Mouse (Mus musculus): Measurements from ENCODE around the gene Gm10663. TPM values are rescaled to one million over a fixed set of nuclear protein-coding genes. Genes with fewer than 3 reads are reported as not detected.

The Gm10663 gene
- polyA plus RNA-seq, 1 experiment from 2014 or later: not detected

GRCm38 (mm10) chr8:65107936-65108718, 33.3 kb downstream of the Gm10663 start:
- H3K9me3 ChIP-seq (ENCODE audit: control insufficient read depth, low read length): no peaks in the 10 kb centered on the region
- 90% methylated on average over 25 of the region's 25 CpGs for WGBS

GRCm38 (mm10) chr8:65108936-65109335, 34.1 kb downstream of the Gm10663 start:
- 62% methylated on average over 6 of the region's 6 CpGs for WGBS
- H3K4me2 ChIP-seq (ENCODE audit: low read length): no peak overlapping the region
- no peak overlapping the region for H3K4me3 ChIP-seq (ENCODE audit: control insufficient read depth in 1 of 2, insufficient read depth in 1 of 2, low read depth in 1 of 2, low read length in 2 of 2)
- no peaks in the 10 kb centered on the region for H3K27me3 ChIP-seq (ENCODE audit: control insufficient read depth, insufficient read depth, low read length)
- no peaks in the 10 kb centered on the region for H3K4me1 ChIP-seq (ENCODE audit: control insufficient read depth in 2 of 2, insufficient read depth in 2 of 2, low read length in 2 of 2)
- H3K9ac ChIP-seq (ENCODE audit: low read length): no peak overlapping the region
- no peaks in the 10 kb centered on the region for H3K9me3 ChIP-seq (ENCODE audit: control insufficient read depth, low read length)
- no peak overlapping the region for H3K27ac ChIP-seq (replicated peaks in 1 of 2; ENCODE audit: control insufficient read depth in 1 of 2, insufficient read depth in 1 of 2, low read depth in 2 of 2, low read length in 2 of 2)
- no peak for ATAC-seq (ENCODE audit: insufficient number of reproducible peaks, insufficient read depth, low FRiP score, low read depth)
- no peaks in the 10 kb centered on the region for H3K36me3 ChIP-seq (ENCODE audit: control insufficient read depth, insufficient read depth, low read length)

More at GRCm38 (mm10) chr8:65107936-65108718, 33.3 kb downstream of the Gm10663 start:
- Histone ChIP-seq H3K4me3 (ENCODE audit: control insufficient read depth in 1 of 2, insufficient read depth in 1 of 2, low read depth in 1 of 2, low read length in 2 of 2) (no peak overlapping the region), H3K27me3 (ENCODE audit: control insufficient read depth, insufficient read depth, low read length) (no peaks in the 10 kb centered on the region), H3K4me1 (ENCODE audit: control insufficient read depth in 2 of 2, insufficient read depth in 2 of 2, low read length in 2 of 2) (no peaks in the 10 kb centered on the region), H3K27ac (replicated peaks in 1 of 2; ENCODE audit: control insufficient read depth in 1 of 2, insufficient read depth in 1 of 2, low read depth in 2 of 2, low read length in 2 of 2) (no peak overlapping the region), H3K4me2 (ENCODE audit: low read length) (no peak overlapping the region), H3K36me3 (ENCODE audit: control insufficient read depth, insufficient read depth, low read length) (no peaks in the 10 kb centered on the region), H3K9ac (ENCODE audit: low read length) (no peak overlapping the region)
- ATAC-seq (ENCODE audit: insufficient number of reproducible peaks, insufficient read depth, low FRiP score, low read depth): no peak

DNA sequence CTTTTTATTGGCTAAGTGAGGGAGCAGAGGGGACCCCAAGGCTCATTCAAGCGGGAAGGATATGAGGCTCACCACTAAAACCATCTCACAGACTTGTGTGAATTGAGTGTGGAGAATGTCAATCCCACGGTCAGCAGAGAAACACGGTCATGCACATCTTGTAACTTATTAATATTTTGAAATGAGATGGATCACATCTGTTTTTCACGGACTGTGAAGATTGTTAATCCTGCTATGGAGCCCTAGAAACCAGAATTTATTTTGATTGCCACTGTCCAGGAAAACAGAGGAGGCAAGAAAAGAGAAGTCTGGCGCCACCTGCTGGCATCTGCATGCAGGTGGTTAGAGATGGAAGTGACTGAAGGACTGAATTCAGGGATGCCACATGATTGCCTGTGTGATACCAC, 35.5 kb downstream of the Gm10663 start:
- H3K27me3 ChIP-seq (ENCODE audit: control insufficient read depth, insufficient read depth, low read length): no peaks in the 10 kb centered on the region
- H3K9ac ChIP-seq (ENCODE audit: low read length): no peak overlapping the region
- no peak overlapping the region for H3K4me2 ChIP-seq (ENCODE audit: low read length)
- no peak; the same call in 1 of the 2 replicates for ATAC-seq (ENCODE audit: insufficient number of reproducible peaks, insufficient read depth, low FRiP score, low read depth)
- no peaks in the 10 kb centered on the region for H3K36me3 ChIP-seq (ENCODE audit: control insufficient read depth, insufficient read depth, low read length)
- H3K9me3 ChIP-seq (ENCODE audit: control insufficient read depth, low read length): no peaks in the 10 kb centered on the region
- H3K27ac ChIP-seq (replicated peaks in 1 of 2; ENCODE audit: control insufficient read depth in 1 of 2, insufficient read depth in 1 of 2, low read depth in 2 of 2, low read length in 2 of 2): no peak overlapping the region
- H3K4me1 ChIP-seq (ENCODE audit: control insufficient read depth in 2 of 2, insufficient read depth in 2 of 2, low read length in 2 of 2): no peaks in the 10 kb centered on the region
- H3K4me3 ChIP-seq (ENCODE audit: control insufficient read depth in 1 of 2, insufficient read depth in 1 of 2, low read depth in 1 of 2, low read length in 2 of 2): no peak overlapping the region
- 39% methylated on average over 5 of the region's 5 CpGs for WGBS

DNA sequence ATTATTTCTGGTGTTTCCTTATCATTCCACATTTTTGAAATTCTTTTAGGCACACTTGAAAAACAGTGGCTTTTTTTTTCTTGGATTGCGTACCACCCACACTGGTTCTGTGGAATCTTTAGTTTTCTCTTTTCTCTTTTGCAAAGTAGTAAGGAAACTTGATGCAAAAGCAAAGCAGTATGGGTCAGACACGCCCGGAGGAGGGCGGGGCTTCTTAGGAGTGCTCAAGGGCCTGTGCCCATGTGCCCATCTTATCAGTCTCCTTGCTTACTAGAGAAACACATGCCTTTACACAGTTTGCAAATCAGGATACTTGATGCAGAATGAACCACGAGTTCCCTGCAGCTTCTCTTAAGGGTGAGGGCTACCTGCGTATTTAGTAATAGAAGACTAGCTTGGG, 37.3 kb downstream of the Gm10663 start:
- no peaks in the 10 kb centered on the region for H3K27me3 ChIP-seq (ENCODE audit: control insufficient read depth, insufficient read depth, low read length)
- no peaks in the 10 kb centered on the region for H3K4me1 ChIP-seq (ENCODE audit: control insufficient read depth in 2 of 2, insufficient read depth in 2 of 2, low read length in 2 of 2)
- no peaks in the 10 kb centered on the region for H3K9me3 ChIP-seq (ENCODE audit: control insufficient read depth, low read length)
- no peak overlapping the region for H3K4me3 ChIP-seq (ENCODE audit: control insufficient read depth in 1 of 2, insufficient read depth in 1 of 2, low read depth in 1 of 2, low read length in 2 of 2)
- H3K27ac ChIP-seq (replicated peaks in 1 of 2; ENCODE audit: control insufficient read depth in 1 of 2, insufficient read depth in 1 of 2, low read depth in 2 of 2, low read length in 2 of 2): no peak overlapping the region
- H3K4me2 ChIP-seq (ENCODE audit: low read length): no peak overlapping the region
- 54% methylated on average over 6 of the region's 6 CpGs for WGBS
- no peaks in the 10 kb centered on the region for H3K36me3 ChIP-seq (ENCODE audit: control insufficient read depth, insufficient read depth, low read length)
- ATAC-seq (ENCODE audit: insufficient number of reproducible peaks, insufficient read depth, low FRiP score, low read depth): no peak
- no peak overlapping the region for H3K9ac ChIP-seq (ENCODE audit: low read length)

DNA sequence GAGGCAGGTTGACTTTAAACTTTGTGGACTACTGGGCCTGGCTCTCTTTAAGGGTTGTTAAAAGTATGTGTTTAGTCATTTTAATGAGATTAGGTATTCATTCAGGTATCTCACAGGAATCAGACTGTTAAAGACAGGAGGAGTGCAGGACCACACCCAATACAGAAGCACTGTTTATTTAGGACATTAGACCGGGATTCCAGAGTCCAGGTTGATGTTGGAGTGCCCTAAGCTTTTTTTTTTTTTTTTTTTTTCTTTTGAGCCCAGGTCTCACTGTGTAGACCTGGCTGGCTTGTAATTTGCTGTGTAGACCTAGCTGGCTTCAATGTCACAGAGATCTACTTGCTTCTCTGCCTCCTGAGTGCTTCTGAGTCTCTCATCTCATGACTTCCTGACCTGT, 51.2 kb downstream of the Gm10663 start:
- no peaks in the 10 kb centered on the region for H3K27me3 ChIP-seq (ENCODE audit: control insufficient read depth, insufficient read depth, low read length)
- H3K4me2 ChIP-seq (ENCODE audit: low read length): no peak overlapping the region
- no peak for ATAC-seq (ENCODE audit: insufficient number of reproducible peaks, insufficient read depth, low FRiP score, low read depth)
- H3K4me3 ChIP-seq (ENCODE audit: control insufficient read depth in 1 of 2, insufficient read depth in 1 of 2, low read depth in 1 of 2, low read length in 2 of 2): no peak overlapping the region
- H3K36me3 ChIP-seq (ENCODE audit: control insufficient read depth, insufficient read depth, low read length): no peaks in the 10 kb centered on the region
- H3K4me1 ChIP-seq (ENCODE audit: control insufficient read depth in 2 of 2, insufficient read depth in 2 of 2, low read length in 2 of 2): no peaks in the 10 kb centered on the region
- 71% methylated on average over 1 of the region's 1 CpGs for WGBS
- no peak overlapping the region for H3K9ac ChIP-seq (ENCODE audit: low read length)
- H3K9me3 ChIP-seq (ENCODE audit: control insufficient read depth, low read length): no peaks in the 10 kb centered on the region
- no peak overlapping the region for H3K27ac ChIP-seq (replicated peaks in 1 of 2; ENCODE audit: control insufficient read depth in 1 of 2, insufficient read depth in 1 of 2, low read depth in 2 of 2, low read length in 2 of 2)

DNA sequence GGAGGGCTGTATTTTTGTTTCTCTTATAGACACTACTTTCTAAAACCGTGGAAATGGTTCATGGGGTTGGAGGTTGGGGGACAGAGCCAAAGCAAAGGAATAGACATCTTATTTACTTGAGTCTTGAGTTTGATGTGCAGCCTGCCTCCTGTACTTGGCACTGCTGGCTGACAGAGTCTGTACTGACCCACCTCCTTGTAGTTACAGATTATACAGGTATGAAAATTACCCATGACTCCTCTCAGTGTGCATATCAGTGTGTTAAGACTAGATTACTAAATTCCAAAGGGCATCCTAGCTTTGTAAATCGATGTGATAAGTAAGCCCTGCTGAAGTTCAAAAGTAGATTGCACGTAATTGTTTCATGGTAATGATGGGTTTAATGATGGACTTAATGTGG, 51.6 kb downstream of the Gm10663 start:
- Histone ChIP-seq H3K27me3 (ENCODE audit: control insufficient read depth, insufficient read depth, low read length) (no peaks in the 10 kb centered on the region), H3K4me2 (ENCODE audit: low read length) (no peak overlapping the region), H3K4me3 (ENCODE audit: control insufficient read depth in 1 of 2, insufficient read depth in 1 of 2, low read depth in 1 of 2, low read length in 2 of 2) (no peak overlapping the region), H3K9ac (ENCODE audit: low read length) (no peak overlapping the region), H3K9me3 (ENCODE audit: control insufficient read depth, low read length) (no peaks in the 10 kb centered on the region), H3K4me1 (ENCODE audit: control insufficient read depth in 2 of 2, insufficient read depth in 2 of 2, low read length in 2 of 2) (no peaks in the 10 kb centered on the region), H3K27ac (replicated peaks in 1 of 2; ENCODE audit: control insufficient read depth in 1 of 2, insufficient read depth in 1 of 2, low read depth in 2 of 2, low read length in 2 of 2) (no peak overlapping the region), H3K36me3 (ENCODE audit: control insufficient read depth, insufficient read depth, low read length) (no peaks in the 10 kb centered on the region)
- 67% methylated on average over 3 of the region's 3 CpGs for WGBS
- no peak for ATAC-seq (ENCODE audit: insufficient number of reproducible peaks, insufficient read depth, low FRiP score, low read depth)

Small RNAs within 50 kb of the gene (microRNA-seq; reads per million reads assigned to microRNA genes)
- not detected for gene Gm24333

Other genes starting within 250 kb of the Gm10663 start
- 13.1 and 13.9 TPM in 2 replicates for gene Klhl2, start 225.0 kb upstream of the Gm10663 start, polyA plus RNA-seq (2014; fragmentation: Nextera tagmentation; extraction: Ambion mirVana)
- 30.6 and 34.8 TPM in 2 replicates for gene Tmem192, start 127.8 kb upstream of the Gm10663 start, polyA plus RNA-seq (2014; fragmentation: Nextera tagmentation; extraction: Ambion mirVana)
- 0.11 TPM in 1 of 2 replicates, not detected in the other for gene Trim75, start 87.2 kb upstream of the Gm10663 start, polyA plus RNA-seq (2014; fragmentation: Nextera tagmentation; extraction: Ambion mirVana)
- 0.16 and 0.24 TPM in 2 replicates for gene Trim61, start 56.5 kb upstream of the Gm10663 start, polyA plus RNA-seq (2014; fragmentation: Nextera tagmentation; extraction: Ambion mirVana)
- gene Trim60, start 56.4 kb upstream of the Gm10663 start, polyA plus RNA-seq (2014; fragmentation: Nextera tagmentation; extraction: Ambion mirVana): not detected in 2 replicates
- 5.1 and 7.1 TPM in 2 replicates for gene Apela, start 37.7 kb upstream of the Gm10663 start, polyA plus RNA-seq (2014; fragmentation: Nextera tagmentation; extraction: Ambion mirVana)
- gene BC030870, start 54.5 kb downstream of the Gm10663 start, polyA plus RNA-seq (2014; fragmentation: Nextera tagmentation; extraction: Ambion mirVana): not detected in 2 replicates

All from heart, embryonic 14.5 days (tissue).